Mouse (Mus musculus): ENCODE data around the gene Zfp619. TPM values are rescaled to one million over a fixed set of nuclear protein-coding genes. Genes with fewer than 3 reads are reported as not detected.

The Zfp619 gene
- 0.12 TPM for polyA plus RNA-seq (2012; fragmentation: generic; extraction: Trizol)

DNA sequence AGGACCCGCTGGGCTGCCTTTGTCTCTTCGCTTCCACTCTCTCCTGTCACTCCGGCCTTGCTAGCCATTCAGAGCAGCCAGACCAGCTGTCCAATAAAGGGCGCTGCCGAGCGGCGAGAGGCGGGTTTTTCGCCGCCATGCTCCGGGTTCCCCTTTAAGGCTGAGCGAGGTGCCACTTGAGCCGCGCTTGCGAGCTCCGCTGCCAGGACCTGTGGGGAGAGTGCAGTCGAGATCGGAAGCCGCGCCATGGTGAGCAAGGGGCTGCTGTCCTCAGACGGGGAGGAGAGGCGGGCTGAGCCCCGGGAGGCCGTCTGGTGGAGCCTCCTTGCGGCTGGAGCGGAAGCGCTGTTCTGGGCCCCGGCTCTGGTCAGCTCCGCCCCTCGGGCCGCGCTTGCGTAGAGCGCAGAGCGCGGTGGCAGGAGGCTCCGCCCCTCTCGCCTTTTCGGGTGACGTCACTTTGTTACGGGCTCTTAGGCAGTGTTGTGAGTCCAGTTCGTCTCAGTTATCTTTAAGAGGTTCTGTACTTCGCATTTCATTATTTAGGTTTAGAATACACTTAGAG lies at the start of gene Zfp619:
TSS of gene Zfp619 (plus strand) at position 151 of the 562 bp plus-strand sequence.
- Histone ChIP-seq H3ac (ENCODE audit: control insufficient read depth, insufficient read length) (peak within 1 kb of the TSS; percentile 36), H3K4me3 (peak within 1 kb of the TSS; percentile 41), H3K4me2 (ENCODE audit: low read depth) (peak within 1 kb of the TSS; percentile 55), H3K36me3 (ENCODE audit: control insufficient read depth, insufficient read depth) (no peaks in the 10 kb centered on the region), H3K79me2 (ENCODE audit: control insufficient read depth, insufficient read depth) (no peaks in the 10 kb centered on the region), H3K27me3 (ENCODE audit: control insufficient read depth, insufficient read depth, insufficient read length) (no peaks in the 10 kb centered on the region)
- TF ChIP-seq USF1 (IDR thresholded peaks at IDR 0.05; ENCODE audit: low read depth) (no peak), TCF12 (IDR thresholded peaks at IDR 0.05; ENCODE audit: insufficient read depth, poor library complexity, severe bottlenecking) (no peak), POLR2A (IDR thresholded peaks at IDR 0.05; ENCODE audit: insufficient read length, low read depth) (peak; percentile 93), SRF (IDR thresholded peaks at IDR 0.05; ENCODE audit: control insufficient read depth, insufficient read length, low read depth) (no peak), POLR2AphosphoS2 (IDR thresholded peaks at IDR 0.05; ENCODE audit: insufficient read length, low read depth) (peak; percentile 77), MYOG (IDR thresholded peaks at IDR 0.05; ENCODE audit: control insufficient read depth in 1 of 3, insufficient read depth in 1 of 3, insufficient read length in 2 of 3, low read depth in 2 of 3) (no peak)

DNA sequence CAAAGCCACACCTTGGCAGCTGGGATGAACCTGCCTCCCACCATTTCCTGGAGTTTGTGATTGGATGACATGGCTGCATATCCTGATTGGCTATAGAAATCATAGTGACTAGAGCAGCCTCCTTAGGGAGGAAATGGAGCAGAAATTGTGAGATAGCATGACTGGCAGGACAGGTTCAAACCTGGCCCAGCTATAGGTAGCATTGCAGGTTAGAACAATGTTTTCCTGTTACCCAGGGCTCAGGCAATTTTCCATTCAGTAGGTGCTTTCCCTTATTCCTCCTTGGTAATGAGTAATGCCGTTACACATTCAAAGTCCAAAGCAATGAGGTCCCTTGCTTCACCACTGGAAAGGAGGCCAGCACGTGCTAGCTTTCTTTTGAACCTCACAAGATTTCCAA lies 38.6 kb upstream of the Zfp619 start:
- Histone ChIP-seq H3K27me3 (ENCODE audit: control insufficient read depth, insufficient read depth, insufficient read length) (no peaks in the 10 kb centered on the region), H3K79me2 (ENCODE audit: control insufficient read depth, insufficient read depth) (no peaks in the 10 kb centered on the region), H3K4me3 (no peak overlapping the region), H3K4me2 (ENCODE audit: low read depth) (no peak overlapping the region), H3ac (ENCODE audit: control insufficient read depth, insufficient read length) (no peak overlapping the region), H3K36me3 (ENCODE audit: control insufficient read depth, insufficient read depth) (peaks cover 5% of the 10 kb centered on the region)
- TF ChIP-seq TCF3 (IDR thresholded peaks at IDR 0.05; ENCODE audit: insufficient read length, low read depth) (no peak), E2F4 (IDR thresholded peaks at IDR 0.05; ENCODE audit: insufficient read depth) (no peak), MAX (IDR thresholded peaks at IDR 0.05; ENCODE audit: low read depth) (no peak), POLR2A (IDR thresholded peaks at IDR 0.05; ENCODE audit: insufficient read length, low read depth) (no peak), USF1 (IDR thresholded peaks at IDR 0.05; ENCODE audit: low read depth) (no peak), SRF (IDR thresholded peaks at IDR 0.05; ENCODE audit: control insufficient read depth, insufficient read length, low read depth) (no peak), REST (IDR thresholded peaks at IDR 0.05; ENCODE audit: insufficient read depth, insufficient read length) (no peak), POLR2AphosphoS2 (IDR thresholded peaks at IDR 0.05; ENCODE audit: insufficient read length, low read depth) (no peak), TCF12 (IDR thresholded peaks at IDR 0.05; ENCODE audit: insufficient read depth, poor library complexity, severe bottlenecking) (no peak), MYOD1 (IDR thresholded peaks at IDR 0.05; ENCODE audit: control insufficient read depth in 1 of 3, insufficient read length in 2 of 3, low read depth in 2 of 3) (no peak)

DNA sequence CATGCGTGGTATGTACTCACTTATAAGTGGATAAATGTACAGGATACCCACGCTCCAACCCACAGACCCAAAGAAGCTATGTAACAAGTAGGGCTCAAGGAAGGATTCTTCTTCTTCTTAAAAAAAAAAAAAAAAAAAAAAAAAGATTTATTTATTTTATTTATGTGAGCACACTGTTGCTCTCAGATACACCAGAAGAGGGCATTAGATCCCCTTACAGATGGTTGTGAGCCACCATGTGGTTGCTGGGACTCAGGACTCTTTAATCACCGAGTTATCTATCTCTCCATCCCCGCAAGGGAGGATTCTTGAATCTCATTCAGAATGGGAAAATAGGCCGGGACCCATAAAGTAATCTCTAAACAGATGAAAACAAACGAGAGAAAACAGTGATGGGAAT lies 33.2 kb upstream of the Zfp619 start:
- Histone ChIP-seq H3K36me3 (ENCODE audit: control insufficient read depth, insufficient read depth) (no peaks in the 10 kb centered on the region), H3ac (ENCODE audit: control insufficient read depth, insufficient read length) (no peak overlapping the region), H3K4me3 (no peak overlapping the region), H3K27me3 (ENCODE audit: control insufficient read depth, insufficient read depth, insufficient read length) (no peaks in the 10 kb centered on the region), H3K79me2 (ENCODE audit: control insufficient read depth, insufficient read depth) (no peaks in the 10 kb centered on the region), H3K4me2 (ENCODE audit: low read depth) (no peak overlapping the region)
- TF ChIP-seq POLR2A (IDR thresholded peaks at IDR 0.05; ENCODE audit: insufficient read length, low read depth): no peak
- no peak for TF ChIP-seq MYOD1 (IDR thresholded peaks at IDR 0.05; ENCODE audit: control insufficient read depth in 1 of 3, insufficient read length in 2 of 3, low read depth in 2 of 3)
- TF ChIP-seq E2F4 (IDR thresholded peaks at IDR 0.05; ENCODE audit: insufficient read depth): no peak
- TF ChIP-seq CEBPB (IDR thresholded peaks at IDR 0.05; ENCODE audit: insufficient read depth, poor library complexity, severe bottlenecking): no peak
- TF ChIP-seq TCF12 (IDR thresholded peaks at IDR 0.05; ENCODE audit: insufficient read depth, poor library complexity, severe bottlenecking): no peak
- no peak for TF ChIP-seq MYOG (IDR thresholded peaks at IDR 0.05; ENCODE audit: control insufficient read depth in 1 of 3, insufficient read depth in 1 of 3, insufficient read length in 2 of 3, low read depth in 2 of 3)
- TF ChIP-seq TCF3 (IDR thresholded peaks at IDR 0.05; ENCODE audit: insufficient read length, low read depth): no peak
- TF ChIP-seq REST (IDR thresholded peaks at IDR 0.05; ENCODE audit: insufficient read depth, insufficient read length): no peak
- TF ChIP-seq USF1 (IDR thresholded peaks at IDR 0.05; ENCODE audit: low read depth): no peak
- no peak for TF ChIP-seq SRF (IDR thresholded peaks at IDR 0.05; ENCODE audit: control insufficient read depth, insufficient read length, low read depth)
- TF ChIP-seq POLR2AphosphoS2 (IDR thresholded peaks at IDR 0.05; ENCODE audit: insufficient read length, low read depth): no peak
- TF ChIP-seq MAX (IDR thresholded peaks at IDR 0.05; ENCODE audit: low read depth): no peak

DNA sequence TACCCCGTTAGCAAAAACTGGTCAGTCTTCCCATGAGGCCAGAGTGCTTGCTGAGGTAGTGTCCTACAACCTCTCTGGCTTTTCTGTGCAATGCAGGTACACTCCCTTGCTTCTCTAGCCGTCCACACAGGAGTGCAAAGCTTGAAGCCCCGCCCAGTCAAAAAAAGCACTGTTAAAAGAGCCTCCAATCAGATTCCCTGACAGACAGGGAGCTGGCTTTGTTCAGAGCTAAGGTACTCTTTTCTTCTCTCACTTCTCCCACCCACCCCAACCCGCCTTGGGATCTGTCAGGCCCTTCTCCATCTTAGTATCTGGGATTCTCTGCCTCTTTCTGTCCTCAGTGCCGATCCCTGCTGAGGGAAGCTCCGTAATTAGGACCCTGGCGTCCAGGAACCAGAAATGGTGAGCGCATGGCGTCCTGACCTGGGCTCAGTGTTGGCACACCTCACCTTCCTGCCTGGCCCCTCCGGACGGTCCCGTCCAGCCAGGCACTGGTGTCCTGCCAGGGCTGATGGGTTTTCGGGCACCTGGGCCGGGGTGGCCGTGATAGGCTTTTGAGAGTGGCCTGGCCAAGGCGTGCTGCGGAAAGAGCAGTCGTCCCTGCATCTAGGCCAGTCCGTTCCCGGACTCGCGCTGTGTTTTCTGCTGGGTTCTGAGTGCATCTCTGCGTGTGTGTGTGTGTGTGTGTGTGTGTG lies 30.3 kb upstream of the Zfp619 start:
- H3K4me3 ChIP-seq: no peak overlapping the region
- no peak overlapping the region for H3K4me2 ChIP-seq (ENCODE audit: low read depth)
- no peak overlapping the region for H3ac ChIP-seq (ENCODE audit: control insufficient read depth, insufficient read length)
- no peaks in the 10 kb centered on the region for H3K27me3 ChIP-seq (ENCODE audit: control insufficient read depth, insufficient read depth, insufficient read length)
- TF ChIP-seq TCF12 (IDR thresholded peaks at IDR 0.05; ENCODE audit: insufficient read depth, poor library complexity, severe bottlenecking): no peak
- no peak for TF ChIP-seq POLR2AphosphoS2 (IDR thresholded peaks at IDR 0.05; ENCODE audit: insufficient read length, low read depth)
- H3K79me2 ChIP-seq (ENCODE audit: control insufficient read depth, insufficient read depth): no peaks in the 10 kb centered on the region
- no peaks in the 10 kb centered on the region for H3K36me3 ChIP-seq (ENCODE audit: control insufficient read depth, insufficient read depth)

DNA sequence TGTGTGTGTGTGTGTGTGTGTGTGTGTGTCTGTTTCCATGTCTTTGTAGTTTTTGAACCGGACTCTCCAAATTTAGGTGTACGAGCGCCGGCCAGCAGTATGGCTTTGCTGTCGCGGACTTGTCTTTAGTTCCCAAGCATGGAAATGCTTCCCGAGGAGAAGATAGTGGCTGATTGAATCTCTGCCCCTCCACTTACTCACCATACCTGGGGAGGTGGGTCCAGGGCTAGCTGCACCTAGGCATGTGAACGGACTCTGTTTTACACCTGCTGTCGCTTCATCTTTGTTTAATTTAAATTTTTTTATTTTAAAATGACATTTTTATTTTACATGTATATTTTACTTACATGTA lies 29.7 kb upstream of the Zfp619 start:
- no peak overlapping the region for H3K4me2 ChIP-seq (ENCODE audit: low read depth)
- no peak overlapping the region for H3K4me3 ChIP-seq
- no peaks in the 10 kb centered on the region for H3K27me3 ChIP-seq (ENCODE audit: control insufficient read depth, insufficient read depth, insufficient read length)
- H3ac ChIP-seq (ENCODE audit: control insufficient read depth, insufficient read length): no peak overlapping the region
- no peak for TF ChIP-seq E2F4 (IDR thresholded peaks at IDR 0.05; ENCODE audit: insufficient read depth)
- H3K79me2 ChIP-seq (ENCODE audit: control insufficient read depth, insufficient read depth): no peaks in the 10 kb centered on the region
- H3K36me3 ChIP-seq (ENCODE audit: control insufficient read depth, insufficient read depth): no peaks in the 10 kb centered on the region
